Mouse (Mus musculus) limb, embryonic 14.5 days (tissue): Measurements from ENCODE around the gene Dcaf4. TPM values are rescaled to one million over a fixed set of nuclear protein-coding genes. Genes with fewer than 3 reads are reported as not detected.

Source experiments
- ATAC-seq: fragments of 200-750 bp; cut with Nextera tagmentation; 2 replicates; pipeline ENCODE4 v1.8.0; 2017; ENCODE audit warnings: low read depth, moderate number of reproducible peaks, moderate TSS enrichment; ENCODE audit not compliant: low FRiP score
- DNase-seq: peaks from one replicate; pipeline ENCODE4 v3.0.0-alpha.2; 2015; ENCODE audit warnings: low spot score
- H3K27ac ChIP-seq: fragments of 300-500 bp; sonication (generic); replicated peaks from 2 replicates; pipeline ENCODE4 v1.5.1; 2014; ENCODE audit warnings: low read depth, mild to moderate bottlenecking, low read length, moderate library complexity, mixed read lengths
- H3K27me3 ChIP-seq: fragments of 300-500 bp; sonication (generic); 2 replicates; pipeline ENCODE4 v1.6.1; 2014; ENCODE audit warnings: low read length, mixed read lengths; ENCODE audit not compliant: control insufficient read depth, insufficient read depth
- H3K36me3 ChIP-seq: fragments of 300-500 bp; sonication (generic); 2 replicates; pipeline ENCODE4 v1.6.1; 2014; ENCODE audit warnings: mild to moderate bottlenecking, low read length, moderate library complexity, mixed read lengths; ENCODE audit not compliant: control insufficient read depth, insufficient read depth
- H3K4me1 ChIP-seq: fragments of 300-500 bp; sonication (generic); 2 replicates; pipeline ENCODE4 v1.6.1; 2014; ENCODE audit warnings: antibody characterized with exemption, low read length, mixed read lengths; ENCODE audit not compliant: control insufficient read depth, insufficient read depth
- H3K4me2 ChIP-seq: fragments of 300-500 bp; sonication (generic); replicated peaks from 2 replicates; pipeline ENCODE4 v1.6.1; 2014; ENCODE audit warnings: low read depth, mild to moderate bottlenecking, low read length, moderate library complexity; ENCODE audit not compliant: severe bottlenecking
- H3K4me3 ChIP-seq: fragments of 300-500 bp; sonication (generic); replicated peaks from 2 replicates; pipeline ENCODE4 v1.5.1; 2014; ENCODE audit warnings: low read length
- H3K9ac ChIP-seq: fragments of 300-500 bp; sonication (generic); 2 replicates; pipeline ENCODE4 v1.6.1; 2014; ENCODE audit warnings: mild to moderate bottlenecking, low read depth, low read length, moderate library complexity; ENCODE audit not compliant: severe bottlenecking
- H3K9me3 ChIP-seq: fragments of 300-500 bp; sonication (generic); 2 replicates; pipeline ENCODE4 v1.6.1; 2016; ENCODE audit warnings: low read length; ENCODE audit not compliant: control insufficient read depth
- POLR2A ChIP-seq: fragments of 200-500 bp; IDR thresholded peaks from 2 replicates; pipeline ENCODE4 v1.8.0; 2012; ENCODE audit warnings: inconsistent platforms, mild to moderate bottlenecking, moderate library complexity, borderline replicate concordance; ENCODE audit not compliant: insufficient read depth, insufficient read length; ENCODE audit errors: extremely low read depth
- WGBS: fragments of 180-500 bp; shearing (Covaris S2); extraction: QIAGEN DNeasy Blood & Tissue Kit; methylation state at CpG from one replicate; pipeline ENCODE4 v1.1.7; 2014; 5-methylcytosine and 5-hydroxymethylcytosine counted together
- polyA plus RNA-seq, 2 experiments: library from polyadenylated mRNA; depleted of rRNA in 1 of 2; stranded (reverse) in 1 of 2; unstranded in 1 of 2; fragments of >200 nt; fragmentation: Nextera tagmentation in 1 of 2; extraction: Ambion mirVana in 1 of 2; gene quantifications; 2 replicates each; pipeline versions ENCODE4 v1.2.1 to v1.2.3; 2012 to 2014

The Dcaf4 gene
- 49.5 and 53.6 TPM in 2 replicates for polyA plus RNA-seq (2012; rRNA removed)
- polyA plus RNA-seq (2014; fragmentation: Nextera tagmentation; extraction: Ambion mirVana): 40.1 and 43.3 TPM in 2 replicates

- H3K4me2 ChIP-seq: peak within 1 kb of the TSS; percentile 53
- H3K9me3 ChIP-seq: no peaks in the 10 kb centered on the region
- H3K27ac ChIP-seq: no peak within 1 kb of the TSS
- H3K9ac ChIP-seq: peak within 1 kb of the TSS; percentile 44
- H3K36me3 ChIP-seq: no peaks in the 10 kb centered on the region
- TF ChIP-seq POLR2A: 0 out of 2 replicates have a peak, but pooled peaks have one; percentile 21
- under 1% methylated on average over 32 of the region's 32 CpGs for WGBS
- DNase-seq (peak; percentile 97), ATAC-seq (peak; percentile 98)
- H3K4me3 ChIP-seq: peak within 1 kb of the TSS; percentile 58
- no peaks in the 10 kb centered on the region for H3K27me3 ChIP-seq
- H3K4me1 ChIP-seq: peaks cover 5% of the 10 kb centered on the region; the same call in 1 of the 2 replicates
These were observed at the start of gene Dcaf4 for GRCm38 (mm10) chr12:83520311-83520890. Dcaf4 (plus strand) TSS chr12:83520466.

GRCm38 (mm10) chr12:83471760-83472159 is 48.5 kb upstream of the Dcaf4 start:
- Histone ChIP-seq H3K36me3 (no peaks in the 10 kb centered on the region), H3K27ac (no peak overlapping the region), H3K9ac (no peak overlapping the region), H3K4me1 (no peaks in the 10 kb centered on the region), H3K4me2 (no peak overlapping the region), H3K27me3 (no peaks in the 10 kb centered on the region), H3K4me3 (no peak overlapping the region), H3K9me3 (no peaks in the 10 kb centered on the region)
- 78% methylated on average over 7 of the region's 7 CpGs for WGBS
- TF ChIP-seq POLR2A: no peak
- DNase-seq (no peak), ATAC-seq (peak; percentile 30; the same call in 1 of the 2 replicates)

GRCm38 (mm10) chr12:83473987-83474600 is 46.2 kb upstream of the Dcaf4 start:
- DNase-seq (no peak), ATAC-seq (no peak)
- no peaks in the 10 kb centered on the region for H3K9me3 ChIP-seq
- H3K27ac ChIP-seq: no peak overlapping the region
- H3K4me1 ChIP-seq: no peaks in the 10 kb centered on the region
- H3K9ac ChIP-seq: no peak overlapping the region
- H3K4me3 ChIP-seq: no peak overlapping the region
- no peak for TF ChIP-seq POLR2A
- no peak overlapping the region for H3K4me2 ChIP-seq
- WGBS: 55% methylated on average over 5 of the region's 5 CpGs
- no peaks in the 10 kb centered on the region for H3K27me3 ChIP-seq
- no peaks in the 10 kb centered on the region for H3K36me3 ChIP-seq

GRCm38 (mm10) chr12:83475419-83475818 is 44.8 kb upstream of the Dcaf4 start:
- Histone ChIP-seq H3K4me2 (no peak overlapping the region), H3K27ac (no peak overlapping the region), H3K27me3 (no peaks in the 10 kb centered on the region), H3K4me1 (no peaks in the 10 kb centered on the region), H3K36me3 (no peaks in the 10 kb centered on the region), H3K4me3 (no peak overlapping the region), H3K9me3 (no peaks in the 10 kb centered on the region), H3K9ac (no peak overlapping the region)
- no peak for DNase-seq
- ATAC-seq: no peak
- WGBS: 41% methylated on average over 6 of the region's 6 CpGs
- no peak for TF ChIP-seq POLR2A

GRCm38 (mm10) chr12:83476277-83476676 is 44.0 kb upstream of the Dcaf4 start:
- WGBS: 84% methylated on average over 10 of the region's 10 CpGs

More at GRCm38 (mm10) chr12:83476277-83476676, 44.0 kb upstream of the Dcaf4 start:
- Histone ChIP-seq H3K4me3 (no peak overlapping the region), H3K4me1 (peaks cover 2% of the 10 kb centered on the region; the same call in 1 of the 2 replicates), H3K27ac (no peak overlapping the region), H3K9ac (no peak overlapping the region), H3K36me3 (no peaks in the 10 kb centered on the region), H3K27me3 (no peaks in the 10 kb centered on the region), H3K9me3 (no peaks in the 10 kb centered on the region), H3K4me2 (no peak overlapping the region)
- no peak for TF ChIP-seq POLR2A
- DNase-seq (no peak), ATAC-seq (no peak)
